In the genomic region with DNA sequence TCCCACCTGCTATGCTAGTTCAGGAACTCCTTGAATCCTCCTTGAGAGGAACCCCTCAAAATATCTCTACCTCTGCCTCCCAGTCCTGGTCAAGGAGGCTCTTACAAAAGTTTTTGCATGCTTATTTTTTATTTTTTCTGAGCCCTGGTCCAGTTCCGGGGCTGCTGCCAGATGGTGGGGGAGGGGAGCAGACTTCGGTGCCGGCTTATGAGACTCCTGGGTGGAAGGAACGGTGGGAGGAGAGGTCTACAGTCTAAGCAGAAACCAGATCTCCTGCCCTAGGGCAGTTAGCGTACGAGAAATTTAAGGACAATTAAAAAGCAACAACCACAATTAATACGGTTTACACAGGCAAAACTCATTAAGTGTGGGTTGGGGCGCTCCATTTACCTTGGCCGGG, we compare ENCODE assay signal across 10 mouse cellular contexts.
DNase-seq lines count a peak whose midpoint lies in the region; ATAC-seq lines count a peak whose summit lies in the region.
"Had no signal": no experiment of that assay in that cellular context is flagged by ENCODE, and none has a peak within 500 bp of the region (broad histone marks: within the 10 kb centered on the region; RNA-seq: fewer than 3 reads in every experiment).

No protein-coding gene starts in this region.

- no peak for ATAC-seq in forebrain, embryonic 12.5 days (ENCODE audit: low FRiP score)
- no peak for ATAC-seq in forebrain, embryonic 11.5 days (replicated peaks; ENCODE audit: low FRiP score)
- peak; percentile 34; the same call in 1 of the 2 replicates for ATAC-seq in limb, embryonic 12.5 days (ENCODE audit: insufficient number of reproducible peaks, insufficient read depth, low FRiP score, low TSS enrichment, low read depth)

- H3K4me2 ChIP-seq in forebrain, embryonic 12.5 days = no peak overlapping the region
- no peak overlapping the region for H3K4me2 ChIP-seq in forebrain, embryonic 11.5 days (ENCODE audit: low read depth, low read length, severe bottlenecking)
- peak overlapping the region; percentile 56 for H3K4me2 ChIP-seq in limb, embryonic 12.5 days
- H3K4me2 ChIP-seq: liver, embryonic 11.5 days had no signal

- no peaks in the 10 kb centered on the region for H3K9me3 ChIP-seq in forebrain, embryonic 12.5 days
- H3K9me3 ChIP-seq in forebrain, embryonic 11.5 days (ENCODE audit: control insufficient read depth, low read length) = no peaks in the 10 kb centered on the region
- H3K9me3 ChIP-seq in limb, embryonic 12.5 days = no peaks in the 10 kb centered on the region

- H3K9ac ChIP-seq in forebrain, embryonic 12.5 days = no peak overlapping the region
- H3K9ac ChIP-seq in forebrain, embryonic 11.5 days (ENCODE audit: low read length) = no peak overlapping the region
- H3K9ac ChIP-seq in limb, embryonic 12.5 days (replicated peaks) = no peak overlapping the region

- DNase-seq in forebrain, embryonic 11.5 days (ENCODE audit: low spot score) = no peak
- peak; percentile 59 for DNase-seq in ovary, postnatal 36 days (ENCODE audit: low spot score)
- DNase-seq in ovary, adult 18-20 months (ENCODE audit: low spot score) = no peak
- no peak for DNase-seq in right cerebral cortex, adult 18-20 months
- DNase-seq in layer of hippocampus, postnatal 36 days = no peak
- DNase-seq in embryo, embryonic 9.5 days (ENCODE audit: extremely low spot score) = no peak
- DNase-seq: B cell, adult 2 months had no signal

- WGBS in forebrain, embryonic 12.5 days = 24% methylated on average over 9 of the region's 9 CpGs
- WGBS in forebrain, embryonic 11.5 days = 13% methylated on average over 9 of the region's 9 CpGs
- WGBS in limb, embryonic 12.5 days = 6% methylated on average over 9 of the region's 9 CpGs

- peak overlapping the region; percentile 78 for H3K27ac ChIP-seq in forebrain, embryonic 12.5 days
- H3K27ac ChIP-seq in forebrain, embryonic 11.5 days (ENCODE audit: low read depth, low read length) = no peak overlapping the region
- H3K27ac ChIP-seq in limb, embryonic 12.5 days = peak overlapping the region; percentile 95

- no peaks in the 10 kb centered on the region for H3K36me3 ChIP-seq in forebrain, embryonic 12.5 days (replicated peaks)
- no peaks in the 10 kb centered on the region for H3K36me3 ChIP-seq in forebrain, embryonic 11.5 days (ENCODE audit: control insufficient read depth, insufficient read depth, low read length)
- no peaks in the 10 kb centered on the region for H3K36me3 ChIP-seq in limb, embryonic 12.5 days

- H3K27me3 ChIP-seq in forebrain, embryonic 12.5 days = no peaks in the 10 kb centered on the region
- H3K27me3 ChIP-seq in forebrain, embryonic 11.5 days (ENCODE audit: control insufficient read depth, insufficient read depth, low read length) = no peaks in the 10 kb centered on the region
- no peaks in the 10 kb centered on the region for H3K27me3 ChIP-seq in limb, embryonic 12.5 days

- H3K4me3 ChIP-seq in forebrain, embryonic 12.5 days (replicated peaks) = no peak overlapping the region
- H3K4me3 ChIP-seq in forebrain, embryonic 11.5 days (ENCODE audit: low read depth, low read length) = no peak overlapping the region
- H3K4me3 ChIP-seq in limb, embryonic 12.5 days (replicated peaks) = no peak overlapping the region

- peaks cover 61% of the 10 kb centered on the region for H3K4me1 ChIP-seq in forebrain, embryonic 12.5 days
- peaks cover 17% of the 10 kb centered on the region for H3K4me1 ChIP-seq in forebrain, embryonic 11.5 days (replicated peaks; ENCODE audit: control insufficient read depth, insufficient read depth, low read length)
- H3K4me1 ChIP-seq in limb, embryonic 12.5 days (replicated peaks) = peaks cover 81% of the 10 kb centered on the region
